Mouse (Mus musculus): ENCODE measurements around the gene Mrpl14. TPM values are rescaled to one million over a fixed set of nuclear protein-coding genes. Genes with fewer than 3 reads are reported as not detected.
A peak's percentile ranks its signal among the peaks of the same experiment; 100 is the strongest.

The Mrpl14 gene
- total and polyA plus RNA-seq, 2 experiments from 2014 or later: 98.0 to 152 TPM

- no peak overlapping the region for H3K4me3 ChIP-seq (ENCODE audit: low read depth, low read length)
- no peaks in the 10 kb centered on the region for H3K9me3 ChIP-seq (replicated peaks; ENCODE audit: control insufficient read depth, low read length)
- TF ChIP-seq EP300 (IDR thresholded peaks at IDR 0.05; ENCODE audit: low read depth) (no peak), CTCF (IDR thresholded peaks at IDR 0.05; ENCODE audit: low read depth) (no peak)
- no peak for DNase-seq (ENCODE audit: low spot score)
- H3K4me2 ChIP-seq (ENCODE audit: low read depth, low read length): no peak overlapping the region
- WGBS: 70% methylated on average over 4 of the region's 4 CpGs
- H3K27me3 ChIP-seq (ENCODE audit: control insufficient read depth, insufficient read depth, low read length): peaks cover 6% of the 10 kb centered on the region; the same call in 1 of the 2 replicates
- no peaks in the 10 kb centered on the region for H3K36me3 ChIP-seq (replicated peaks; ENCODE audit: control insufficient read depth, insufficient read depth, low read length)
- peak overlapping the region; percentile 36; the same call in 1 of the 2 replicates for H3K27ac ChIP-seq (ENCODE audit: low read depth)
- H3K4me1 ChIP-seq (ENCODE audit: control insufficient read depth, insufficient read depth): peaks cover 42% of the 10 kb centered on the region
- ATAC-seq (ENCODE audit: insufficient read depth, low read depth): no peak
- H3K9ac ChIP-seq (replicated peaks; ENCODE audit: low read depth, low read length): no peak overlapping the region
Observed at GRCm38 (mm10) chr17:45734881-45735280, 48.8 kb downstream of the Mrpl14 start.

- Histone ChIP-seq H3K4me3 (ENCODE audit: low read depth, low read length) (peak overlapping the region; percentile 67), H3K36me3 (replicated peaks; ENCODE audit: control insufficient read depth, insufficient read depth, low read length) (no peaks in the 10 kb centered on the region), H3K4me2 (ENCODE audit: low read depth, low read length) (peak overlapping the region; percentile 95), H3K27ac (ENCODE audit: low read depth) (peak overlapping the region; percentile 79), H3K9me3 (replicated peaks; ENCODE audit: control insufficient read depth, low read length) (no peaks in the 10 kb centered on the region), H3K9ac (replicated peaks; ENCODE audit: low read depth, low read length) (peak overlapping the region; percentile 61), H3K4me1 (ENCODE audit: control insufficient read depth, insufficient read depth) (peaks cover 40% of the 10 kb centered on the region), H3K27me3 (ENCODE audit: control insufficient read depth, insufficient read depth, low read length) (peaks cover 6% of the 10 kb centered on the region; the same call in 1 of the 2 replicates)
- ATAC-seq (ENCODE audit: insufficient read depth, low read depth) (peak; percentile 55; the same call in 1 of the 2 replicates), DNase-seq (ENCODE audit: low spot score) (peak; percentile 80)
- WGBS: 15% methylated on average over 10 of the region's 10 CpGs
- TF ChIP-seq EP300 (IDR thresholded peaks at IDR 0.05; ENCODE audit: low read depth): no peak
- peak; percentile 92 for TF ChIP-seq CTCF (IDR thresholded peaks at IDR 0.05; ENCODE audit: low read depth)
Observed at GRCm38 (mm10) chr17:45735382-45736310, 49.5 kb downstream of the Mrpl14 start.

- H3K9me3 ChIP-seq (replicated peaks; ENCODE audit: control insufficient read depth, low read length): no peaks in the 10 kb centered on the region
- peaks cover 6% of the 10 kb centered on the region; the same call in 1 of the 2 replicates for H3K27me3 ChIP-seq (ENCODE audit: control insufficient read depth, insufficient read depth, low read length)
- peak overlapping the region; percentile 79 for H3K27ac ChIP-seq (ENCODE audit: low read depth)
- ATAC-seq (ENCODE audit: insufficient read depth, low read depth) (peak; percentile 66), DNase-seq (ENCODE audit: low spot score) (peak; percentile 89)
- H3K36me3 ChIP-seq (replicated peaks; ENCODE audit: control insufficient read depth, insufficient read depth, low read length): no peaks in the 10 kb centered on the region
- peak overlapping the region; percentile 67 for H3K4me3 ChIP-seq (ENCODE audit: low read depth, low read length)
- 2% methylated on average over 43 of the region's 72 CpGs for WGBS
- TF ChIP-seq EP300 (IDR thresholded peaks at IDR 0.05; ENCODE audit: low read depth) (no peak), CTCF (IDR thresholded peaks at IDR 0.05; ENCODE audit: low read depth) (no peak)
- peak overlapping the region; percentile 61 for H3K9ac ChIP-seq (replicated peaks; ENCODE audit: low read depth, low read length)
- H3K4me1 ChIP-seq (ENCODE audit: control insufficient read depth, insufficient read depth): peaks cover 40% of the 10 kb centered on the region
- peak overlapping the region; percentile 95 for H3K4me2 ChIP-seq (ENCODE audit: low read depth, low read length)
Observed at GRCm38 (mm10) chr17:45736311-45737077, 50.4 kb downstream of the Mrpl14 start.

- ATAC-seq (ENCODE audit: insufficient read depth, low read depth) (no peak), DNase-seq (ENCODE audit: low spot score) (no peak)
- no peak overlapping the region; the same call in 1 of the 2 replicates for H3K9ac ChIP-seq (replicated peaks; ENCODE audit: low read depth, low read length)
- H3K36me3 ChIP-seq (replicated peaks; ENCODE audit: control insufficient read depth, insufficient read depth, low read length): no peaks in the 10 kb centered on the region
- peak overlapping the region; percentile 67 for H3K4me3 ChIP-seq (ENCODE audit: low read depth, low read length)
- H3K9me3 ChIP-seq (replicated peaks; ENCODE audit: control insufficient read depth, low read length): no peaks in the 10 kb centered on the region
- peaks cover 6% of the 10 kb centered on the region; the same call in 1 of the 2 replicates for H3K27me3 ChIP-seq (ENCODE audit: control insufficient read depth, insufficient read depth, low read length)
- H3K4me2 ChIP-seq (ENCODE audit: low read depth, low read length): peak overlapping the region; percentile 95
- WGBS: 23% methylated on average over 10 of the region's 10 CpGs
- TF ChIP-seq EP300 (IDR thresholded peaks at IDR 0.05; ENCODE audit: low read depth): no peak
- no peak for TF ChIP-seq CTCF (IDR thresholded peaks at IDR 0.05; ENCODE audit: low read depth)
- peak overlapping the region; percentile 79; the same call in 1 of the 2 replicates for H3K27ac ChIP-seq (ENCODE audit: low read depth)
- H3K4me1 ChIP-seq (ENCODE audit: control insufficient read depth, insufficient read depth): peaks cover 40% of the 10 kb centered on the region
Observed at GRCm38 (mm10) chr17:45737078-45737601, 51.0 kb downstream of the Mrpl14 start.
